Mouse (Mus musculus) forebrain, postnatal 0 days (tissue): Measurements from ENCODE around the gene Olfr549. TPM values are rescaled to one million over a fixed set of nuclear protein-coding genes. Genes with fewer than 3 reads are reported as not detected.
A peak's percentile ranks its signal among the peaks of the same experiment; 100 is the strongest.

Experiments used
- ATAC-seq: fragments of 200-750 bp; cut with Nextera tagmentation; 2 replicates; pipeline ENCODE4 v1.8.0; 2017; ENCODE audit warnings: mild to moderate bottlenecking, moderate library complexity
- DNase-seq: peaks from one replicate; pipeline ENCODE4 v3.0.0-alpha.2; 2015
- H3K27ac ChIP-seq: fragments of 300-500 bp; sonication (generic); 2 replicates; pipeline ENCODE4 v1.5.1; 2014; ENCODE audit warnings: low read depth, mild to moderate bottlenecking, antibody characterized with exemption, low read length, moderate library complexity, mixed read lengths
- H3K27me3 ChIP-seq: fragments of 300-500 bp; sonication (generic); 2 replicates; pipeline ENCODE4 v1.6.1; 2014; ENCODE audit warnings: mild to moderate bottlenecking, low read length, mixed read lengths; ENCODE audit not compliant: insufficient read depth
- H3K36me3 ChIP-seq: fragments of 300-500 bp; sonication (generic); 2 replicates; pipeline ENCODE4 v1.6.1; 2014; ENCODE audit warnings: mild to moderate bottlenecking, moderate library complexity; ENCODE audit not compliant: insufficient read depth
- H3K4me1 ChIP-seq: fragments of 300-500 bp; sonication (generic); 2 replicates; pipeline ENCODE4 v1.6.1; 2014; ENCODE audit warnings: antibody characterized with exemption; ENCODE audit not compliant: insufficient read depth
- H3K4me2 ChIP-seq: fragments of 300-500 bp; sonication (generic); 2 replicates; pipeline ENCODE4 v1.6.1; 2014; ENCODE audit warnings: low read depth, mild to moderate bottlenecking, moderate library complexity
- H3K4me3 ChIP-seq: fragments of 300-500 bp; sonication (generic); 2 replicates; pipeline ENCODE4 v1.5.1; 2014; ENCODE audit warnings: low read depth, low read length, mixed read lengths
- H3K9ac ChIP-seq: fragments of 300-500 bp; sonication (generic); 2 replicates; pipeline ENCODE4 v1.6.1; 2014; ENCODE audit warnings: mild to moderate bottlenecking
- H3K9me3 ChIP-seq: fragments of 300-500 bp; sonication (generic); 2 replicates; pipeline ENCODE4 v1.6.1; 2016; ENCODE audit warnings: low read length
- CTCF ChIP-seq: sonication (generic); IDR thresholded peaks from 2 replicates; pipeline ENCODE4 v1.5.1; 2016; ENCODE audit warnings: antibody characterized with exemption, control low read depth, low read depth
- WGBS: fragments of 180-500 bp; shearing (Covaris S2); extraction: QIAGEN DNeasy Blood & Tissue Kit; methylation state at CpG from one replicate; pipeline ENCODE4 v1.1.7; 2014; 5-methylcytosine and 5-hydroxymethylcytosine counted together
- polyA plus RNA-seq: library from polyadenylated mRNA; unstranded; fragments of >200 nt; fragmentation: Nextera tagmentation; extraction: Ambion mirVana; gene quantifications from 2 replicates; pipeline ENCODE4 v1.2.1, GENCODE M21; 2015
- total RNA-seq: library from RNA; depleted of rRNA; stranded (reverse); fragments of >200 nt; gene quantifications from 2 replicates; pipeline ENCODE4 v1.2.3, GENCODE M21; 2014; rRNA removed

Gene Olfr549
- total RNA-seq (not detected in 2 replicates), polyA plus RNA-seq (not detected in 2 replicates)

GRCm38 (mm10) chr7:102549570-102549969 is at the start of gene Olfr549:
Olfr549 (plus strand) TSS chr7:102549870.
- no peak within 1 kb of the TSS for H3K27ac ChIP-seq
- H3K9ac ChIP-seq: no peak within 1 kb of the TSS
- no peak within 1 kb of the TSS for H3K4me2 ChIP-seq
- no peaks in the 10 kb centered on the region for H3K27me3 ChIP-seq
- H3K4me3 ChIP-seq: no peak within 1 kb of the TSS
- 93% methylated on average over 3 of the region's 3 CpGs for WGBS
- H3K9me3 ChIP-seq: no peaks in the 10 kb centered on the region
- no peaks in the 10 kb centered on the region for H3K36me3 ChIP-seq
- DNase-seq (no peak), ATAC-seq (no peak)
- no peak for TF ChIP-seq CTCF
- H3K4me1 ChIP-seq: no peaks in the 10 kb centered on the region

DNA sequence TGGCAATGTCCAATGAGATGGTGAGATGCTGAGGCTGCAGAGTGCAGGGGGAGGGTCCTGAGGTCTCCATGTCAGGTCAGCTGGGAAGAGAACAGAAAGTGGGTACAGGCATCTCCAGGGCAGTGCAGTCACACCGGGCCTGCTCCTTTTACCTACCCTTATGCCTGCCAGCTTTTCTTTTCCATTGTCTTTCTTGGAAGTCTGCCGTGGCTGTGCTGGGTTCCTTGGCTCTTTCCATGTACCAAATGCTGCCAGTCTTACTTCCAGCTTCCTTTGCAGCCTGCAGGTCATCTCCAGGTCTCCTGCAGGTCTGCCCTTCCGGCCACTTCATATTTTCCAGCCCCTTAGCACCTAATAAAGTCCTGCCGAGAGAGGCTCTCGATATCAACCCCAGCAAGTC is 47.7 kb upstream of the Olfr549 start:
- H3K9me3 ChIP-seq: no peaks in the 10 kb centered on the region
- H3K4me1 ChIP-seq: no peaks in the 10 kb centered on the region
- H3K27ac ChIP-seq: no peak overlapping the region
- H3K4me2 ChIP-seq: no peak overlapping the region
- no peaks in the 10 kb centered on the region for H3K27me3 ChIP-seq
- no peak for TF ChIP-seq CTCF
- no peak for ATAC-seq
- WGBS: 75% methylated on average over 5 of the region's 5 CpGs
- H3K36me3 ChIP-seq: no peaks in the 10 kb centered on the region
- H3K9ac ChIP-seq: no peak overlapping the region
- no peak for DNase-seq
- H3K4me3 ChIP-seq: no peak overlapping the region

DNA sequence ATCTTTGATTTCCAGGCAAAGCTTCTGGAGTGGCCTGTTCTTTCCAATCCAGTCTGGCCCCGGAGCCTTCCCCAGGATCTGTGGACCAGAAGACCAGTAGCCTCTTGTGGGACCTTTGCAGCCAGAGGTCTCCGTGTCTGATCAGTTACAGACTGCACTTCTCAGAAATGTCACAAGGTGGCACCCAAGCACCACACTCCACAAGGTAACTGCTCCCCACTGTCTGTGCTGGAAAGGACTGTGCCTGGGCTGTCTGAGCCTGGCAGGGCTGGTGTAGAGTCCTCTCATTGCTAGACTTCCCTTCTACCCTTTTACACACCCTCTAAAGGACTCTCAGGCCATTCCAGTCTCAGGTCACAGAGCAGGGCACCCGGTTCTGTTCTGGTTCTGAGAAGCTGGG is 42.8 kb upstream of the Olfr549 start:
- no peaks in the 10 kb centered on the region for H3K36me3 ChIP-seq
- H3K4me1 ChIP-seq: no peaks in the 10 kb centered on the region
- TF ChIP-seq CTCF: peak; percentile 92
- DNase-seq (peak; percentile 79), ATAC-seq (peak; percentile 90)
- no peak overlapping the region for H3K4me3 ChIP-seq
- H3K27ac ChIP-seq: no peak overlapping the region
- WGBS: 42% methylated on average over 3 of the region's 3 CpGs
- H3K9ac ChIP-seq: no peak overlapping the region
- H3K4me2 ChIP-seq: no peak overlapping the region
- H3K9me3 ChIP-seq: no peaks in the 10 kb centered on the region
- H3K27me3 ChIP-seq: no peaks in the 10 kb centered on the region

GRCm38 (mm10) chr7:102508066-102508465 is 41.6 kb upstream of the Olfr549 start:
- DNase-seq (no peak), ATAC-seq (no peak)

DNA sequence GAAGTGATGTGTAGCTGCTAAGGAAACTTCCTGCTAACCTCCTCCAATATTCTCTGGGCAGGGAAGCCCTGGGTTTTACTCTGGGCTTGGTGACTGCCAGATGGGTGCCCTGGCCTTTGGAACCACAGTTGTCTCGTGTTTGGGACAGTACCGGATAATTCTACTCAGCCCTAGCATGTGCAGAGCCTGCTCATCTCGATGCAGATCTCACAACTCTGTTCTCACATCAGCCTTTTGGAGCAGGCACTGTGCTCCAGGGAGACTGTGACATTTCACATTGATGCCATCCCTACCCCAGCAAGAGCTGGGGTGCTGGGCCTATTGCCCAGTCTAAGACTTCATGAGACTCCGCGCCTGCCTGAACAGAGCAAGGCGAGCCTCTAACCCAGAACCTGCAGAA is 41.0 kb upstream of the Olfr549 start:
- Histone ChIP-seq H3K9me3 (no peaks in the 10 kb centered on the region), H3K4me2 (no peak overlapping the region), H3K27ac (no peak overlapping the region), H3K4me1 (no peaks in the 10 kb centered on the region), H3K27me3 (no peaks in the 10 kb centered on the region), H3K9ac (no peak overlapping the region), H3K4me3 (no peak overlapping the region), H3K36me3 (no peaks in the 10 kb centered on the region)
- WGBS: 91% methylated on average over 6 of the region's 6 CpGs
- TF ChIP-seq CTCF: no peak
- no peak for ATAC-seq
- no peak for DNase-seq

More at GRCm38 (mm10) chr7:102508066-102508465, 41.6 kb upstream of the Olfr549 start:
- no peak for TF ChIP-seq CTCF
- Histone ChIP-seq H3K4me3 (no peak overlapping the region), H3K27ac (no peak overlapping the region), H3K27me3 (no peaks in the 10 kb centered on the region), H3K9ac (no peak overlapping the region), H3K36me3 (no peaks in the 10 kb centered on the region), H3K4me1 (no peaks in the 10 kb centered on the region), H3K4me2 (no peak overlapping the region), H3K9me3 (no peaks in the 10 kb centered on the region)
- 90% methylated on average over 9 of the region's 9 CpGs for WGBS

DNA sequence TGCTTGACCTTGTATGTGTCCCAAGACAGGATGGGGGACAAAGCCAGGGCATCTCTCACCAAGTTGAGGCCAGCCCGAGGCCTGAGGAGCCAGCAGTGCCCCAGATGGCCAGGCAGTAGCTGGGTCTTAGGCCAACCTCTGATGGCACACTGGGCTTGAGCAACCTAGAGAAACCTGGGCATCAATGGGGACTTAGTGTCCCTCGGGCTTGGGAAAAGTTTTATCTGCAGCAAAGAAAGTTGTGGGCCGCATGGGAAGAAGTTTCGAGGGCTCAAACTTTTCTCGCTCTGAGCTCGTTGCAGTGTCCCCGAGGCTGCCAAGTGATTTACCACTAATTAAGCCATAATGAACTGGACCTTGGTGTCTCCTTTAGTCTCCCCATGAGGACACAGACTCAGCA is 39.9 kb upstream of the Olfr549 start:
- WGBS: 62% methylated on average over 7 of the region's 7 CpGs

DNA sequence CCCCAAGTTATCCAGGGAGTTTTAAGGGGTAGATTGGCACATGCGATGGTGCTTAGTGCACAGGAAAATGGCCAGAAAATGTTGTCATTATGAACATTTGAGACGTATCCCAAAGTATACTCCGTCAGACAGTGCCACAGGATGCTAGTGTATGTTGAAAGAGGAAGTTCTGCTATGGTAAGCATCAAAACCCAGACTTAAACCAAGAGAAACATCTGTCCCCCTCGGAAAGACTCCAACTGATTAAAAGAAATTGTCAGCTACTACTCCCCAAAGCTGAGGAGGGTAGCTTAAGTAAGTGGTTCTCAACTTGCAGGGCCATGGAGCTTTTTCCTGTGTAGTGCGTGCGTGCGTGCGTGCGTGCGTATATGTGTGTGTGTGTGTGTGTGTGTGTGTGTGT is 37.7 kb upstream of the Olfr549 start:
- no peak for TF ChIP-seq CTCF
- no peak overlapping the region for H3K4me3 ChIP-seq
- WGBS: 92% methylated on average over 10 of the region's 10 CpGs
- H3K27me3 ChIP-seq: no peaks in the 10 kb centered on the region; the same call in 1 of the 2 replicates
- no peak overlapping the region for H3K4me2 ChIP-seq
- H3K36me3 ChIP-seq: no peaks in the 10 kb centered on the region
- H3K4me1 ChIP-seq: no peaks in the 10 kb centered on the region
- no peaks in the 10 kb centered on the region for H3K9me3 ChIP-seq
- no peak overlapping the region for H3K27ac ChIP-seq
- no peak for DNase-seq
- no peak overlapping the region for H3K9ac ChIP-seq
- ATAC-seq: no peak

More for the DNA sequence above, 39.9 kb upstream of the Olfr549 start:
- H3K36me3 ChIP-seq: no peaks in the 10 kb centered on the region
- no peak overlapping the region for H3K27ac ChIP-seq
- H3K9me3 ChIP-seq: no peaks in the 10 kb centered on the region
- H3K4me3 ChIP-seq: no peak overlapping the region
- ATAC-seq: no peak
- no peaks in the 10 kb centered on the region for H3K4me1 ChIP-seq
- no peak for DNase-seq
- H3K27me3 ChIP-seq: no peaks in the 10 kb centered on the region; the same call in 1 of the 2 replicates
- H3K4me2 ChIP-seq: no peak overlapping the region
- no peak for TF ChIP-seq CTCF
- H3K9ac ChIP-seq: no peak overlapping the region
